Mouse (Mus musculus) hindbrain, embryonic 14.5 days (tissue): ENCODE results near the gene Gm5294. TPM values are rescaled to one million over a fixed set of nuclear protein-coding genes. Genes with fewer than 3 reads are reported as not detected.
A peak's percentile ranks its signal among the peaks of the same experiment; 100 is the strongest.

Source experiments
- ATAC-seq: fragments of 200-750 bp; cut with Nextera tagmentation; 2 replicates; pipeline ENCODE4 v1.8.0; 2017; ENCODE audit warnings: moderate number of reproducible peaks, mild to moderate bottlenecking, moderate TSS enrichment, moderate library complexity; ENCODE audit not compliant: low FRiP score
- DNase-seq: peaks from one replicate; pipeline ENCODE4 v3.0.0-alpha.2; 2015; ENCODE audit warnings: low spot score
- H3K27ac ChIP-seq: fragments of 300-500 bp; sonication (generic); 2 replicates; pipeline ENCODE4 v1.5.1; 2014; ENCODE audit warnings: mild to moderate bottlenecking, moderate library complexity
- H3K27me3 ChIP-seq: fragments of 300-500 bp; sonication (generic); 2 replicates; pipeline ENCODE4 v1.6.1; 2014; ENCODE audit warnings: mild to moderate bottlenecking, low read length, mixed read lengths; ENCODE audit not compliant: control insufficient read depth, insufficient read depth
- H3K36me3 ChIP-seq: fragments of 300-500 bp; sonication (generic); replicated peaks from 2 replicates; pipeline ENCODE4 v1.6.1; 2014; ENCODE audit not compliant: control insufficient read depth, insufficient read depth
- H3K4me1 ChIP-seq: fragments of 300-500 bp; sonication (generic); replicated peaks from 2 replicates; pipeline ENCODE4 v1.6.1; 2014; ENCODE audit warnings: antibody characterized with exemption, low read length, mixed read lengths; ENCODE audit not compliant: control insufficient read depth, insufficient read depth
- H3K4me2 ChIP-seq: fragments of 300-500 bp; sonication (generic); replicated peaks from 2 replicates; pipeline ENCODE4 v1.6.1; 2014; ENCODE audit warnings: mild to moderate bottlenecking, moderate library complexity
- H3K4me3 ChIP-seq: fragments of 300-500 bp; sonication (generic); replicated peaks from 2 replicates; pipeline ENCODE4 v1.5.1; 2014; ENCODE audit warnings: mild to moderate bottlenecking, low read length
- H3K9ac ChIP-seq: fragments of 300-500 bp; sonication (generic); 2 replicates; pipeline ENCODE4 v1.6.1; 2014
- H3K9me3 ChIP-seq: fragments of 300-500 bp; sonication (generic); 2 replicates; pipeline ENCODE4 v1.6.1; 2016; ENCODE audit warnings: low read length; ENCODE audit not compliant: control insufficient read depth
- WGBS: fragments of 180-500 bp; shearing (Covaris S2); extraction: QIAGEN DNeasy Blood & Tissue Kit; methylation state at CpG from one replicate; pipeline ENCODE4 v1.1.7; 2014; 5-methylcytosine and 5-hydroxymethylcytosine counted together
- polyA plus RNA-seq: library from polyadenylated mRNA; unstranded; fragments of >200 nt; fragmentation: Nextera tagmentation; extraction: Ambion mirVana; gene quantifications from 2 replicates; pipeline ENCODE4 v1.2.1, GENCODE M21; 2014

Gm5294 gene
- 1.3 TPM in 1 of 2 replicates, not detected in the other for polyA plus RNA-seq

GRCm38 (mm10) chr5:138819780-138820179, at the start of gene Gm5294:
Gm5294 (plus strand) TSS chr5:138820080.
- ATAC-seq (no peak), DNase-seq (no peak)
- Histone ChIP-seq H3K27me3 (peaks cover 50% of the 10 kb centered on the region), H3K9me3 (no peaks in the 10 kb centered on the region), H3K36me3 (no peaks in the 10 kb centered on the region), H3K9ac (no peak within 1 kb of the TSS), H3K4me1 (peaks cover 7% of the 10 kb centered on the region; the same call in 1 of the 2 replicates), H3K4me3 (peak within 1 kb of the TSS; percentile 21), H3K4me2 (peak within 1 kb of the TSS; percentile 42), H3K27ac (no peak within 1 kb of the TSS)
- 10% methylated on average over 21 of the region's 21 CpGs for WGBS

- H3K9ac ChIP-seq = no peak overlapping the region
- peaks cover 20% of the 10 kb centered on the region for H3K4me1 ChIP-seq
- no peak overlapping the region for H3K27ac ChIP-seq
- no peaks in the 10 kb centered on the region for H3K9me3 ChIP-seq
- no peak overlapping the region for H3K4me3 ChIP-seq
- H3K4me2 ChIP-seq = no peak overlapping the region
- no peaks in the 10 kb centered on the region for H3K27me3 ChIP-seq
- 92% methylated on average over 5 of the region's 5 CpGs for WGBS
- DNase-seq = no peak
- ATAC-seq = no peak
- H3K36me3 ChIP-seq = peaks cover 62% of the 10 kb centered on the region
Measured at GRCm38 (mm10) chr5:138775096-138775495, 44.8 kb upstream of the Gm5294 start.

DNA sequence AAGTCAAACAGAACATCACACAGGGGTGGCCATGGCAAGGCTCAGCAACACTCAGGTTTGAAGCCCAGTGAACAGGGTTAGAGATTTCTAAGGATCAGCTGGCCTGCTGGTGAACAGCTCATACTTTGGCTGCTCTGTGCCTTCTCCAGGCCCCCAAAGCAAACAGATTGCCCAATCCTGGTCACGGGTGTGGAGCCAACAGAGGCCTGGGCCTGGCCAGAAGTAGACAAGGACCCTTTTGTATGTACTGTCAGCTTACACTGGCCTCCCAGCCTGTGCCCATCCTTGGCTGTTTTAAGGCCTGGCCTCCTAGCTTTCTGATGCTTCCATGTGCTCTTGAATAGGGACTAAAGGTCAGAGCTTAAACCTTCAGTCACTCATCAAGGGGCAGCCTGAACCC, 43.5 kb upstream of the Gm5294 start:
- Histone ChIP-seq H3K9me3 (no peaks in the 10 kb centered on the region), H3K4me3 (no peak overlapping the region), H3K36me3 (peaks cover 59% of the 10 kb centered on the region), H3K9ac (no peak overlapping the region), H3K4me2 (no peak overlapping the region), H3K27me3 (no peaks in the 10 kb centered on the region), H3K27ac (no peak overlapping the region), H3K4me1 (peaks cover 26% of the 10 kb centered on the region)
- 85% methylated on average over 1 of the region's 1 CpGs for WGBS
- DNase-seq (no peak), ATAC-seq (no peak)

GRCm38 (mm10) chr5:138778731-138779463, 41.0 kb upstream of the Gm5294 start:
- 0 out of 2 replicates have a peak overlapping the region, but pooled peaks have one; percentile 10 for H3K4me2 ChIP-seq
- no peaks in the 10 kb centered on the region for H3K27me3 ChIP-seq
- peak; percentile 70 for DNase-seq
- H3K4me1 ChIP-seq = peaks cover 26% of the 10 kb centered on the region
- H3K27ac ChIP-seq = peak overlapping the region; percentile 91
- peaks cover 55% of the 10 kb centered on the region for H3K36me3 ChIP-seq
- peak; percentile 80 for ATAC-seq
- 0 out of 2 replicates have a peak overlapping the region, but pooled peaks have one; percentile 20 for H3K9ac ChIP-seq
- WGBS = 28% methylated on average over 9 of the region's 9 CpGs
- H3K4me3 ChIP-seq = no peak overlapping the region
- H3K9me3 ChIP-seq = no peaks in the 10 kb centered on the region

GRCm38 (mm10) chr5:138779655-138780054, 40.2 kb upstream of the Gm5294 start:
- WGBS = 70% methylated on average over 3 of the region's 3 CpGs
- Histone ChIP-seq H3K4me2 (no peak overlapping the region), H3K9ac (no peak overlapping the region), H3K27ac (peak overlapping the region; percentile 91), H3K27me3 (no peaks in the 10 kb centered on the region), H3K4me1 (peaks cover 26% of the 10 kb centered on the region), H3K36me3 (peaks cover 56% of the 10 kb centered on the region), H3K9me3 (no peaks in the 10 kb centered on the region), H3K4me3 (no peak overlapping the region)
- DNase-seq (no peak), ATAC-seq (no peak)

- DNase-seq (no peak), ATAC-seq (no peak)
- no peak overlapping the region for H3K27ac ChIP-seq
- H3K4me3 ChIP-seq = no peak overlapping the region
- no peaks in the 10 kb centered on the region for H3K27me3 ChIP-seq
- no peak overlapping the region for H3K9ac ChIP-seq
- 87% methylated on average over 1 of the region's 1 CpGs for WGBS
- H3K4me1 ChIP-seq = peaks cover 26% of the 10 kb centered on the region
- H3K9me3 ChIP-seq = no peaks in the 10 kb centered on the region
- peaks cover 38% of the 10 kb centered on the region for H3K36me3 ChIP-seq
- no peak overlapping the region for H3K4me2 ChIP-seq
Measured at GRCm38 (mm10) chr5:138782697-138783096, 37.2 kb upstream of the Gm5294 start.

DNA sequence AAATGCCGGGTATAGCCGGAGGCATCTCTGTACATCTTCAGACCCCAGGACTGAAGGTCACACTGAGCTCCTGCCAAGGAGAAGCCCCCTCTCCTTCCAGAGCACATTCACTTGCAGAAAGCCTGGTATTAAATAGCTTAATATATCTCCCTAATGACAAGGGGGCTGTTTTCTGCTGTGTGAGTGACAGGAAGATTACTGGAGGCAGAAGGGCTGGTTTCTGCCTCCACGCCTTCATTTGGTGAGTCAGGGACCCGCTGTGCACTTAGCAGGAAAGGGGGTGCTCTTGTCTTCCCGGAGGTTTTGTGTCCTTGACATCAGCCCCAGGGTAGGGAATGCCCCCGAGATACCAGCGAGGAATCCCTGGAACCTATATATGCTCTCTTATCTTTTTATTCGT, 36.7 kb upstream of the Gm5294 start:
- Histone ChIP-seq H3K4me1 (peaks cover 24% of the 10 kb centered on the region), H3K27me3 (no peaks in the 10 kb centered on the region), H3K36me3 (peaks cover 39% of the 10 kb centered on the region), H3K4me2 (no peak overlapping the region), H3K4me3 (no peak overlapping the region), H3K9ac (no peak overlapping the region), H3K9me3 (no peaks in the 10 kb centered on the region), H3K27ac (no peak overlapping the region)
- DNase-seq (no peak), ATAC-seq (no peak)
- WGBS = 81% methylated on average over 8 of the region's 8 CpGs

- WGBS = 96% methylated on average over 3 of the region's 3 CpGs
- H3K36me3 ChIP-seq = peaks cover 40% of the 10 kb centered on the region
- no peak overlapping the region for H3K9ac ChIP-seq
- no peak for DNase-seq
- no peak overlapping the region for H3K27ac ChIP-seq
- ATAC-seq = no peak
- H3K9me3 ChIP-seq = no peaks in the 10 kb centered on the region
- no peaks in the 10 kb centered on the region for H3K27me3 ChIP-seq
- H3K4me2 ChIP-seq = no peak overlapping the region
- no peaks in the 10 kb centered on the region for H3K4me1 ChIP-seq
- H3K4me3 ChIP-seq = no peak overlapping the region
Measured at GRCm38 (mm10) chr5:138785986-138786515, 33.8 kb upstream of the Gm5294 start.

GRCm38 (mm10) chr5:138787648-138788047, 32.2 kb upstream of the Gm5294 start:
- DNase-seq (no peak), ATAC-seq (no peak)
- H3K4me3 ChIP-seq = no peak overlapping the region
- 86% methylated on average over 7 of the region's 7 CpGs for WGBS
- H3K4me1 ChIP-seq = no peaks in the 10 kb centered on the region
- no peaks in the 10 kb centered on the region for H3K9me3 ChIP-seq
- H3K9ac ChIP-seq = no peak overlapping the region
- no peak overlapping the region for H3K4me2 ChIP-seq
- H3K27me3 ChIP-seq = no peaks in the 10 kb centered on the region
- peaks cover 41% of the 10 kb centered on the region for H3K36me3 ChIP-seq
- no peak overlapping the region for H3K27ac ChIP-seq
